Mouse (Mus musculus): ENCODE results near the gene Etaa1. TPM values are rescaled to one million over a fixed set of nuclear protein-coding genes. Genes with fewer than 3 reads are reported as not detected.

Gene Etaa1
- 7.9 TPM for polyA plus RNA-seq (2021)

DNA sequence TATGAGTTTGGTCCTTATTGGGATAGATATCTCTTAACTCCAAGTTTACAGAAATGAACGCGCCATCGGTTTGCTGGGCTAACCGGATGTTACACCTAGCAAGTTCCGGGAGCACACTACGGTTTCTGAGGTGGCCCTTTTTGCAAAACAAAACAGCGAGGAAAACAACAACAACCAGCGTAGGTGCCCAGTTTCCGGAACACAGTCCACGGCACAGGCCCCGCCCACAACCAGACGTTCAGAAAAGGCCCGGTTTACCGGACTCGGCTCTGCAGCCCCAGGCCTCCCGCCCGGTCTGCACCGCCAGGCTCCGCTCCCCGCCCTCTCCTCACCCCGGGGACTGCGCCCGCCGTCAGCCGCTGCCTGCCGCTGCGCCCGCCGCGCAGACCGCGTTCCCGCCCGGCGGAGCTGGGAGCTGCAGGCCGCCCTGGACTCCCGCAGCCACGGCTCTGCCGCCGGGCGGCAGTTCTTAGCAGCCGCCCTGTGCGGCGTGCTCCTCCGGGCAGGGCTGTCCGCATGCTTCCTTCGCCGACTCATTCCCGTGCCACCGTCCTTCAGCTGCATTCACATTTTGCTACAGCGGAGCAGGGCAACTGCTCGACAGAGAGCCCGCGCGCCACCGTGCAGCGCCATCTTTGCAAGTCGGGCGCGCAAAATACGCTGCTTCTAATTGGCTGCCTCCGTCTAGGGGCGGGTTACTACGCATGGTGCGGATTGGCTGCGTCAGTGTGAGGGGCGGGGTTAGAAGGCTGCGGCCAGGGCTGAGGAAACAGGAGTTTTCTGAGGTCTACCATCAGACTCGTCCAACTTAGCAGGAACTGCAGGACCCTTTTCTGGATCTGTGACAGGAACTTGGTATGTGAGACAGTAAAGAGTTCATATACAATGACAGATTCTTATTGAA is at the start of gene Etaa1:
Gene Etaa1 (minus strand): TSS at position 645 of the 904 bp plus-strand sequence.
- no peaks in the 10 kb centered on the region for H3K27me3 ChIP-seq
- in situ Hi-C loops (cut with MboI; ENCODE audit: low pct_unique_long_range_greater_than_20kb), result no loop called here
- POLR2A ChIA-PET, result no interaction called here
- ATAC-seq (peak; percentile 100), DNase-seq (ENCODE audit: low read depth, low spot score) (peak; percentile 53)
- CTCF ChIA-PET, result no interaction called here
- TF ChIP-seq CTCF (IDR thresholded peaks at IDR 0.05), result no peak

DNA sequence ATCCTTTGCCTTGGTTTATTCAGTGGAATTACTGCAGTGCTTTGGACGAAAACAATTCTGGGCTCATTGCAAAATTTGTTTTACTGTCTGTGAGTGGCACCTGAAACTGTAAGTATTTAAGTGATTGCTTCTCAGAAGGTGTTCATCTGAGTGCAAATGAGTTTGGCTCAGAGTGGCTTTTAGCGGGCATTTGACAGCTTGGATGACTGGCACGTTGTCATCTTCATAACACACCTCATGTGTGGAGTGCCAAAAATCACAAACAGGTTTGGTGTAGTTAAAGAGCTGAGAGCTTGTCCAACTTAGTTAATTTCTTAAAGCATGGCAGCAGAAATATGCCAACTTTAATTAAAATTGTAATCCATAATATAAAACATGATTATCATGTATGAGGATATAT is 40.5 kb upstream of the Etaa1 start:
- in situ Hi-C loops (cut with MboI; ENCODE audit: low pct_unique_long_range_greater_than_20kb), result no loop called here
- TF ChIP-seq CTCF (IDR thresholded peaks at IDR 0.05), result no peak
- POLR2A ChIA-PET, result no interaction called here
- CTCF ChIA-PET, result no interaction called here
- peaks cover 6% of the 10 kb centered on the region for H3K27me3 ChIP-seq
- ATAC-seq (no peak), DNase-seq (ENCODE audit: low read depth, low spot score) (no peak)

- CTCF ChIA-PET, result no interaction called here
- peaks cover 6% of the 10 kb centered on the region for H3K27me3 ChIP-seq
- ATAC-seq (no peak), DNase-seq (ENCODE audit: low read depth, low spot score) (no peak)
- TF ChIP-seq CTCF (IDR thresholded peaks at IDR 0.05), result no peak
- POLR2A ChIA-PET, result no interaction called here
- in situ Hi-C loops (cut with MboI; ENCODE audit: low pct_unique_long_range_greater_than_20kb), result no loop called here
These were observed 38.6 kb upstream of the Etaa1 start for GRCm38 (mm10) chr11:17992311-17992710.

- no peak for TF ChIP-seq CTCF (IDR thresholded peaks at IDR 0.05)
These were observed 29.7 kb upstream of the Etaa1 start for GRCm38 (mm10) chr11:17983331-17983730.

DNA sequence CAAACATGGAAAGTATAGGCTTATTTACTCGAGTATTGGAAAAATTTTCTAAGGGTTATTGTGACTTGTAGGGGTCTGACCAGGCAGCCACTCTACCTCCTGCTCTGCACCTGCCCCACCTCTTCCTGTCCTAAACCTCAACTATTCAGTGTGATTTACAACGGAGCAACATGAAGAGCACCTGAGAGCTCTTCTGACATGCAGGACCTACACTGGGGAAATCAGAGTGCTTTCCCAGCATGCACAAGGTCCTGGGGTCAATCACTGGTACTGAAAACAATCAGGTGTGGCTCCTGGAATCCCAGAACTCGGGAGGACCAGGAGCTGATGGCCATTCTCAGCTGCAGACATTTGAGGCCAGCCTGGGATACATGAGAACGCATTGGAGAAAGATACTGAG is 27.6 kb upstream of the Etaa1 start:
- in situ Hi-C loops (cut with MboI; ENCODE audit: low pct_unique_long_range_greater_than_20kb), result no loop called here
- TF ChIP-seq CTCF (IDR thresholded peaks at IDR 0.05), result no peak
- H3K27me3 ChIP-seq, result no peaks in the 10 kb centered on the region
- ChIA-PET POLR2A (no interaction called here), CTCF (no interaction called here)
- no peak for ATAC-seq
- no peak for DNase-seq (ENCODE audit: low read depth, low spot score)

More at GRCm38 (mm10) chr11:17983331-17983730, 29.7 kb upstream of the Etaa1 start:
- ChIA-PET CTCF (no interaction called here), POLR2A (no interaction called here)
- DNase-seq (ENCODE audit: low read depth, low spot score), result no peak
- in situ Hi-C loops (cut with MboI; ENCODE audit: low pct_unique_long_range_greater_than_20kb), result no loop called here
- ATAC-seq, result no peak
- no peaks in the 10 kb centered on the region for H3K27me3 ChIP-seq

DNA sequence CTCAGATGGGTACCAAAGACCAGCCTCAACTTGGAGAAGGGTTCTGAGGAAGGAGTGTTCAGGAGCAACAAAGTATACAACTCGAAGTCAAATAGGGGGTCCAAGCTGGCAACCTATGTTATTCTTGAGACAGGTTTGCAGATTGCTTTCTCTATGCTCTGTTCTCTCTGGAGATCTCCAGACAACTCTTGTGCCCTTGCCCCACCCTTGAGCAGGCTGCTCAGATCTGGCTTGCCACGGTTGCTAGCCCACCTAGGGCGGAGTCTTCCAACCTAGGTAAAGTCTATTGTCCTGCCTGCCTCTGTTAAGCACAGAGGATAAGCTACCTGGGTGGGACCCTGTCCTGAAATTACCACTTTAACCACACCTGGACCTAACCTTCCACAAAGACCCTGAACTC is 21.9 kb upstream of the Etaa1 start:
- no peaks in the 10 kb centered on the region for H3K27me3 ChIP-seq
- DNase-seq (ENCODE audit: low read depth, low spot score), result no peak
- no peak for TF ChIP-seq CTCF (IDR thresholded peaks at IDR 0.05)
- in situ Hi-C loops (cut with MboI; ENCODE audit: low pct_unique_long_range_greater_than_20kb), result no loop called here
- ChIA-PET POLR2A (no interaction called here), CTCF (no interaction called here)
- ATAC-seq, result no peak

GRCm38 (mm10) chr11:17952791-17953190 is 884 bp downstream of the Etaa1 start:
- in situ Hi-C loops (cut with MboI; ENCODE audit: low pct_unique_long_range_greater_than_20kb), result no loop called here
- ATAC-seq, result no peak
- no peak for DNase-seq (ENCODE audit: low read depth, low spot score)
- no peak for TF ChIP-seq CTCF (IDR thresholded peaks at IDR 0.05)
- H3K27me3 ChIP-seq, result no peaks in the 10 kb centered on the region
- ChIA-PET POLR2A (no interaction called here), CTCF (no interaction called here)

- in situ Hi-C loops (cut with MboI; ENCODE audit: low pct_unique_long_range_greater_than_20kb), result no loop called here
- ChIA-PET CTCF (no interaction called here), POLR2A (no interaction called here)
- H3K27me3 ChIP-seq, result no peaks in the 10 kb centered on the region
- DNase-seq (ENCODE audit: low read depth, low spot score) (no peak), ATAC-seq (no peak)
- no peak for TF ChIP-seq CTCF (IDR thresholded peaks at IDR 0.05)
These were observed 2.3 kb downstream of the Etaa1 start for GRCm38 (mm10) chr11:17951336-17951735.

- TF ChIP-seq CTCF (IDR thresholded peaks at IDR 0.05), result no peak
- ChIA-PET CTCF (interaction anchor here (0.8 kb wide), 1 partner anchor 18 kb away, joined by 3 read pairs; no protein-coding TSS in a partner anchor), POLR2A (no interaction called here)
- ATAC-seq (no peak), DNase-seq (ENCODE audit: low read depth, low spot score) (no peak)
- in situ Hi-C loops (cut with MboI; ENCODE audit: low pct_unique_long_range_greater_than_20kb), result loop anchor here (25.0 kb wide), 1 partner anchor 1452 kb away; no protein-coding TSS in a partner anchor
- H3K27me3 ChIP-seq, result no peaks in the 10 kb centered on the region
These were observed 14.5 kb downstream of the Etaa1 start for GRCm38 (mm10) chr11:17939168-17939567.

GRCm38 (mm10) chr11:17937931-17938330 is 15.7 kb downstream of the Etaa1 start:
- no peak for ATAC-seq
- ChIA-PET CTCF (no interaction called here), POLR2A (no interaction called here)
- no peak for TF ChIP-seq CTCF (IDR thresholded peaks at IDR 0.05)
- in situ Hi-C loops (cut with MboI; ENCODE audit: low pct_unique_long_range_greater_than_20kb), result loop anchor here (25.0 kb wide), 1 partner anchor 1451 kb away; no protein-coding TSS in a partner anchor
- no peaks in the 10 kb centered on the region for H3K27me3 ChIP-seq
- no peak for DNase-seq (ENCODE audit: low read depth, low spot score)

- no peak for TF ChIP-seq CTCF (IDR thresholded peaks at IDR 0.05)
- no peak for ATAC-seq
- H3K27me3 ChIP-seq, result no peaks in the 10 kb centered on the region
- DNase-seq (ENCODE audit: low read depth, low spot score), result no peak
- in situ Hi-C loops (cut with MboI; ENCODE audit: low pct_unique_long_range_greater_than_20kb), result no loop called here
- CTCF ChIA-PET, result no interaction called here
- POLR2A ChIA-PET, result no interaction called here
These were observed 35.8 kb downstream of the Etaa1 start for GRCm38 (mm10) chr11:17917905-17918304.

DNA sequence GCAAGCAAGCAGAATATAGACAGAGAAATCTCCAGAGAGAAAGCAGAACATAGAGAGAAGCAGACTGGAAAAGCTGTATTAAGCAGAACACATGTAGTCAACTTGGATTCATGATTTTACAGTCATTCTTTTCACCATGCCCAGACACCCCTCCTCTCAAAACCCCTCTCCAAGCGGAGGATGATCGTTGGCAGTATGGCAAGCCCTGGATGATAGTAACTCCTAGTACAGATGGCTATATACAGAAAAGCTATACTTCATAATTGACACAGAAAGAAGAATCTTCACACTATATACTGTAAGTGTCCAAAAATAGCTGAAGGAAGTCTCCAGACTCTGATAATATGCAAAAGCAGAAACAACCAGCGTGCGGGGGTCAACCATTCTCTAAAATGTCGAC is 36.6 kb downstream of the Etaa1 start:
- in situ Hi-C loops (cut with MboI; ENCODE audit: low pct_unique_long_range_greater_than_20kb), result no loop called here
- H3K27me3 ChIP-seq, result no peaks in the 10 kb centered on the region
- CTCF ChIA-PET, result no interaction called here
- POLR2A ChIA-PET, result no interaction called here
- no peak for ATAC-seq
- TF ChIP-seq CTCF (IDR thresholded peaks at IDR 0.05), result no peak
- DNase-seq (ENCODE audit: low read depth, low spot score), result no peak

Data from Patski (cell line).